Mouse (Mus musculus): ENCODE measurements around the gene Gse1. TPM values are rescaled to one million over a fixed set of nuclear protein-coding genes. Genes with fewer than 3 reads are reported as not detected.
A peak's percentile ranks its signal among the peaks of the same experiment; 100 is the strongest.

The Gse1 gene
- polyA plus RNA-seq, 1 experiment = 57.1 TPM

GRCm38 (mm10) chr8:120293421-120294357 lies 65.4 kb downstream of the Gse1 start:
- no peak for DNase-seq (ENCODE audit: extremely low spot score in 1 of 2, low spot score in 1 of 2)

- no peak for DNase-seq (ENCODE audit: extremely low spot score in 1 of 2, low spot score in 1 of 2)
These were observed 67.0 kb downstream of the Gse1 start for GRCm38 (mm10) chr8:120294982-120295870.

GRCm38 (mm10) chr8:120297000-120297399 lies 68.7 kb downstream of the Gse1 start:
- no peak for DNase-seq (ENCODE audit: extremely low spot score in 1 of 2, low spot score in 1 of 2)

GRCm38 (mm10) chr8:120298601-120299532 lies 70.6 kb downstream of the Gse1 start:
- no peak for DNase-seq (ENCODE audit: extremely low spot score in 1 of 2, low spot score in 1 of 2)

DNA sequence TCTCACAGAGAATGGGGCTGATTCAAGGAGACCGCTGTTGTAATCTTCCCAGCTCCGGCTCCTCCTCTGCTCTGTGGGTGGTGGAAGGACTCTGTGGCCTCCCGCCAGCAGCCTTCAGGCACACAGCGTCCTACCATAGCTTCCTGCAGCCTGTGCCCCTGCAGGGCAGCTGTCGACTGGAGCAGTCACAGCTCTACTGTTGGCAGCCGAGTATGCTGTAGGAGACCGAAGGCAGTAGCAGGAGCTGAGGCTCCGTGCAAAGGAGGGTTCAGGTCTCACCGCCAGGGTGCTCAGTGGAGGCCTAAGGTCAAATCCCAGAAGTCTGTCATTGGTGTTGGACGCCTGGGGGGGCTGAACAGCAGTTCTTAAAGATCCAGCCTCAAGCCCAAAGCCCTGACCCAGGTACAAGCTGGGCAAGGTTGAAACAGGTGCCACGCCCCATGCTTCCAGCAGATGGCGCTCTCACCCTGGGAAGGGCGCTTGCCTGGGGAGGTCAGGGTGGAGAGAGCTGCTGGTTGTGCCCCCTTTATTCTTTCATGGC lies 72.4 kb downstream of the Gse1 start:
- DNase-seq (ENCODE audit: extremely low spot score in 1 of 2, low spot score in 1 of 2) = peak; percentile 72 to 85

- DNase-seq (ENCODE audit: extremely low spot score in 1 of 2, low spot score in 1 of 2) = no peak
These were observed 74.9 kb downstream of the Gse1 start for GRCm38 (mm10) chr8:120302941-120303675.

GRCm38 (mm10) chr8:120304097-120304496 lies 75.8 kb downstream of the Gse1 start:
- no peak for DNase-seq (ENCODE audit: extremely low spot score in 1 of 2, low spot score in 1 of 2)

DNA sequence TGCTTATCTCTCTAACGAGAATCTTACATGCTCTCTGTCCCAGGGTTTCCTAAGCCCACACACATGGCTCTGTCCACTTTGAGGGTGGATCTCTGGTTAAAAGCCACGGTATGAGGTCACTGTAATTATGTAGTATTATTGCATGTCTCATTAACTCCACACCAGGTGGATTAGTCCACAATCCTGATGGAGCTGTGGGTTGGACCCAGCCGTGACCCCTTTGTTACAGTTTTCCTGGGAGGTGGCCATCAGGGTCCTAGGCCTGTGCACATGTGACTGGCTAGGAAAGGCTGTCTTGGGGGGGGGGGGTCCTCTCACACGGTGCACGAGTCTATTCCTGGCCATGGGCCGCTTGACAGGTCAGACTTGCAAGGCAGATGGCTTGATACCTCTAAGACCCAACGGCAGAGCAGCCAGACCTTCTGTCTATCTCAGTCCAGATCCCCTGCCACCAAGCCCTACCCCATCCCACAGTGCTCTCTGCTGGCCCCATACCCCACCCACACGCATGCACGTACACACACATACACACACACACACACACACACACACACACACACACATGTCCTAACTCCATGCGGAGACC lies 77.6 kb downstream of the Gse1 start:
- no peak for DNase-seq (ENCODE audit: extremely low spot score in 1 of 2, low spot score in 1 of 2)

- DNase-seq (ENCODE audit: extremely low spot score in 1 of 2, low spot score in 1 of 2) = no peak
These were observed 78.8 kb downstream of the Gse1 start for GRCm38 (mm10) chr8:120307103-120307502.

DNA sequence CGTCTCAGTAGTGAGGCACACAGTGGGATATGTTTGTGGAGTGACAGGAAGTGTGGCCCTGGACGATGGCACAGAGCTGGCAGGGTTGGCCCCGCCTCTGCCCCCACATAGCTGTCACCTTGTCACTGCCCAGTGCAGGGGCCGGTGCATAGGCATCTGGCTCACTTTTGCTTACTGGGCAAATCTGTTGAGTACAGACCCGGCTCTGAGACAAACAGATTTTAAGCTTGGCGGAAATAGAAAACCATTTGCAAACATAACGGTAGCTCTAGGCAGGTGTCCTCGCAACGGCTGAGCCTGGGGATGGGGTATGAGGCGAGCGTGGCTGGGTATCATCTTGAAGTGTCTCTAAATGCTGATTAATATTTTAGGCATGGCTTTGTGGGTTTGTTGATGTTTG lies 79.3 kb downstream of the Gse1 start:
- no peak for DNase-seq (ENCODE audit: extremely low spot score in 1 of 2, low spot score in 1 of 2)

- no peak for DNase-seq (ENCODE audit: extremely low spot score in 1 of 2, low spot score in 1 of 2)
These were observed 79.9 kb downstream of the Gse1 start for GRCm38 (mm10) chr8:120308131-120308530.

GRCm38 (mm10) chr8:120308553-120308952 lies 80.3 kb downstream of the Gse1 start:
- no peak for DNase-seq (ENCODE audit: extremely low spot score in 1 of 2, low spot score in 1 of 2)

- DNase-seq (ENCODE audit: extremely low spot score in 1 of 2, low spot score in 1 of 2) = no peak
These were observed 81.1 kb downstream of the Gse1 start for GRCm38 (mm10) chr8:120309326-120309725.

DNA sequence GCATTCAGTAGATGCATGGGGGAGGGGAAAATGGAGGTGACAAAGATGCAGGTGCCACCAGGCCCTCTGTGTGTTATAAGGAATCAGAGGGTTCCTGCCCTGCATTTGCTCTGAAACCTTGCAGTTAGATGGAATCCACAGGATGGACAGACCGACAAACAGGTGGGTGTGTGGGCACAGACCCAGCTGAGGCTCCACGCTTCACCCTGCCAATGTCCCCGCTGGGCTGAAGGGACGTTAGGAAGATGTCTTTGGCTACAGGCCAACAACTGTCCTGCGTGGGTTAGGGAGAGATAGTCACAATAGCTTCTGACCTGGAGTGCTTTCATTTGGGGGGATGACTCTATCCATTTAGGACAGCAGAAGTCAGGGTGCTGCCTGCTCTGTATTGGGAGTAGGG lies 81.8 kb downstream of the Gse1 start:
- DNase-seq (ENCODE audit: extremely low spot score in 1 of 2, low spot score in 1 of 2) = no peak

DNA sequence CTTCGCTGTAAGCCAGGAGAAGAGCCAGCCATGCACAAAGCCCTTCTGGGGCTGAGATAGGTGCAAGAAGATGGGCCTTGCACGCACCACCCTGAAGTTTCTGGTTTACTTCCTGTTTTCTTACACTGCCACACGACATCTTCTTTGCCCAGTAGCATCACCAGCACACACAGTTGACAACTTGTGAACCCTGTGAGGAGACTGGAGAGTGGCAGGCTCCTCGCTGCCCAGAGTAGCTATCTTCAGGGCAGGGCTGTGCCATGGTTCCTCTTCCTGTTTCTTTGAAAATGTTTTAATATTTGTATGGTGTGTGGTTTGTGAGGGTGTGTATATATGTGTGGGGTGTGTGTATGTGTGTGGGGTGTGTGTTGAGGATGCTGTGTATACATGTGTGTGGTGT lies 84.2 kb downstream of the Gse1 start:
- no peak for DNase-seq (ENCODE audit: extremely low spot score in 1 of 2, low spot score in 1 of 2)

DNA sequence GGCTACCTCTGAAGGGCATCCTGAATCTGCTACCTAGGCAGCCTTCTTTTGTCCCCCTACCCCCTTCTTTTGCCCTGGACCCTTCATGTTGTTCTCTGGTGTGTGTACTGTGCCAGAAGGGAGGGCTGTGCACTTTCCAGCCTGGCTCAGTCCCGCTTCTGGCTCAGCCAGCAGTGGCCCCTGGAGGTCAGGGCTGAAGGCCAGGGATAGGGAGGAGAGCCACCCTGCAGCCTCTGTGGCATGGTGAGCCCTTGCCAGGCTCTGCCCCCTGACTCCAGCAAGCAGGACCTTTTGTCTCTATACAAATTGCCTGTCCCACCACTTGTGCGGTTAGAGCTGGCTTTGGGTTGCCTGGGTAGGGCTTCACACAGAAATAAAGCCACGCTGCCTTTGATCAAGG lies 85.4 kb downstream of the Gse1 start:
- no peak for DNase-seq (ENCODE audit: extremely low spot score in 1 of 2, low spot score in 1 of 2)

GRCm38 (mm10) chr8:120314932-120315331 lies 86.7 kb downstream of the Gse1 start:
- DNase-seq (ENCODE audit: extremely low spot score in 1 of 2, low spot score in 1 of 2) = no peak

DNA sequence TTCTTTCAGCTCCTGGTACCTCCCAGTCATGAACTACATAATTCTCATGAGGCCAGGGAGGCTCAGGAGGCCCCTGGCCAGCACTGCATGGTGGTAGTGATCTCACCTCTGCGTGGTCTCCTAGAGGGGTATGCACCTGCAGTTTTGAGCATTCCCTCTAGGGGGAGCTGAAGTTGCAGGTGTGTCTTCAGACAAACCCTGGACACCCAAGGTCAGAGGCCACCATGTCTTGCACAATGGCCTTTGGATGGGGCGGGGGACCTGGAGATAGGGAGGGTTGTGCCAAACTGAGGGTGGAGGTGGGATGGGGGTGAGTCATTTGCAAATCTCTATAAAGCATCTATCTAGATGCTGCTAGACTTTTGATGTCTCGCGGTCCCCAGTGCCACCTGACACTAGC lies 87.4 kb downstream of the Gse1 start:
- no peak for DNase-seq (ENCODE audit: extremely low spot score in 1 of 2, low spot score in 1 of 2)

GRCm38 (mm10) chr8:120316707-120317106 lies 88.5 kb downstream of the Gse1 start:
- no peak for DNase-seq (ENCODE audit: extremely low spot score in 1 of 2, low spot score in 1 of 2)

All from frontal cortex, adult 2 months (tissue).